Mouse (Mus musculus): ENCODE measurements around the gene Abhd16a.
A peak's percentile ranks its signal among the peaks of the same experiment; 100 is the strongest.

The Abhd16a gene

GRCm38 (mm10) chr17:35085208-35085865, 3.7 kb upstream of the Abhd16a start, which contains the start of gene Ly6g6f:
TSS of gene Ly6g6f (minus strand) at chr17:35085610.
- DNase-seq (ENCODE audit: low spot score): no peak

- peak; percentile 41 for DNase-seq (ENCODE audit: low spot score)
These were observed 912 bp upstream of the Abhd16a start for GRCm38 (mm10) chr17:35088151-35088550.

GRCm38 (mm10) chr17:35090166-35090932, 1.3 kb downstream of the Abhd16a start:
- no peak for DNase-seq (ENCODE audit: low spot score)

GRCm38 (mm10) chr17:35092403-35093198, 3.5 kb downstream of the Abhd16a start:
- no peak for DNase-seq (ENCODE audit: low spot score)

- DNase-seq (ENCODE audit: low spot score): no peak
These were observed 5.7 kb downstream of the Abhd16a start for GRCm38 (mm10) chr17:35094475-35095365.

- DNase-seq (ENCODE audit: low spot score): no peak
These were observed 7.5 kb downstream of the Abhd16a start for GRCm38 (mm10) chr17:35096597-35096996.

GRCm38 (mm10) chr17:35097164-35097655, 8.1 kb downstream of the Abhd16a start:
- DNase-seq (ENCODE audit: low spot score): no peak

GRCm38 (mm10) chr17:35100196-35100765, 11.2 kb downstream of the Abhd16a start:
- no peak for DNase-seq (ENCODE audit: low spot score)

GRCm38 (mm10) chr17:35101161-35101560, 12.1 kb downstream of the Abhd16a start:
- DNase-seq (ENCODE audit: low spot score): no peak

- no peak for DNase-seq (ENCODE audit: low spot score)
These were observed 13.2 kb downstream of the Abhd16a start for GRCm38 (mm10) chr17:35102299-35102698.

- DNase-seq (ENCODE audit: low spot score): no peak
These were observed 14.2 kb downstream of the Abhd16a start for GRCm38 (mm10) chr17:35103221-35103690.

GRCm38 (mm10) chr17:35104079-35104478, 15.0 kb downstream of the Abhd16a start:
- DNase-seq (ENCODE audit: low spot score): no peak

GRCm38 (mm10) chr17:35104754-35105153, 15.7 kb downstream of the Abhd16a start:
- no peak for DNase-seq (ENCODE audit: low spot score)

GRCm38 (mm10) chr17:35105740-35106389, 16.8 kb downstream of the Abhd16a start:
- peak; percentile 18 for DNase-seq (ENCODE audit: low spot score)

GRCm38 (mm10) chr17:35106522-35106921, 17.5 kb downstream of the Abhd16a start:
- no peak for DNase-seq (ENCODE audit: low spot score)

- DNase-seq (ENCODE audit: low spot score): no peak
These were observed 19.0 kb downstream of the Abhd16a start, which contains the start of gene Ly6g5c for GRCm38 (mm10) chr17:35108097-35108496. TSS of gene Ly6g5c (plus strand) at chr17:35108279.

- DNase-seq (ENCODE audit: low spot score): no peak
These were observed 22.7 kb downstream of the Abhd16a start for GRCm38 (mm10) chr17:35111774-35112173.

GRCm38 (mm10) chr17:35115046-35116019, 26.3 kb downstream of the Abhd16a start, which contains the start of gene Ly6g5b:
TSS of gene Ly6g5b (minus strand) at chr17:35115428.
- peak; percentile 66 for DNase-seq (ENCODE audit: low spot score)

GRCm38 (mm10) chr17:35120745-35121142, 31.7 kb downstream of the Abhd16a start:
- no peak for DNase-seq (ENCODE audit: low spot score)

All from T-cell, adult 2 months (primary cell).